Comparison of ENCODE assay signal across 11 mouse cellular contexts in genomic region chr3:68479266-68479665, GRCm38 (mm10).
DNase-seq lines count a peak whose midpoint lies in the region.
"Had no signal": no experiment of that assay in that cellular context is flagged by ENCODE, and none has a peak within 500 bp of the region (broad histone marks: within the 10 kb centered on the region; RNA-seq: fewer than 3 reads in every experiment).

No protein-coding gene starts in this region.

- peak; percentile 27 to 47 for DNase-seq in cerebellum, postnatal 25 days
- no peak for DNase-seq in cerebellum, adult 9-10 months
- DNase-seq in heart, adult 11 months, result peak; percentile 79
- no peak for DNase-seq in heart, postnatal 25 days (ENCODE audit: low spot score)
- peak; percentile 22 to 27 for DNase-seq in left cerebral cortex, postnatal 36 days (ENCODE audit: low spot score in 2 of 2)
- DNase-seq in left cerebral cortex, adult 11 months (ENCODE audit: low spot score), result no peak
- DNase-seq in skeletal muscle tissue, adult 2 months (ENCODE audit: low read depth, low spot score), result peak; percentile 23
- DNase-seq: adrenal gland, postnatal 14 days; cerebellum, adult 9-11 months; heart, adult 2 months; heart, postnatal 14 days had no signal

- intact Hi-C loops in heart, postnatal 25 days (cut with DNase I), result loop anchor here (10.0 kb wide), 1 partner anchor 226 kb away; no protein-coding TSS in a partner anchor
- intact Hi-C loops in left cerebral cortex, postnatal 36 days (cut with DNase I), result no loop called here

Comparison
In these comparisons a context has a peak if more than half of its experiments do, and no peak if none do; other contexts are left out.
1. DNase-seq: peak in cerebellum, postnatal 25 days (2 of 2), heart, adult 11 months (single experiment), left cerebral cortex, postnatal 36 days (2 of 2) and skeletal muscle tissue, adult 2 months (single experiment); none in cerebellum, adult 9-10 months (single experiment), heart, postnatal 25 days (single experiment) and left cerebral cortex, adult 11 months (single experiment).